Mouse (Mus musculus): Measurements from ENCODE around the gene Pik3r5. TPM values are rescaled to one million over a fixed set of nuclear protein-coding genes. Genes with fewer than 3 reads are reported as not detected.

Gene Pik3r5
- 0.24 and 0.27 TPM in 2 replicates for polyA plus RNA-seq (2016; fragmentation: Nextera tagmentation; extraction: Ambion mirVana)

DNA sequence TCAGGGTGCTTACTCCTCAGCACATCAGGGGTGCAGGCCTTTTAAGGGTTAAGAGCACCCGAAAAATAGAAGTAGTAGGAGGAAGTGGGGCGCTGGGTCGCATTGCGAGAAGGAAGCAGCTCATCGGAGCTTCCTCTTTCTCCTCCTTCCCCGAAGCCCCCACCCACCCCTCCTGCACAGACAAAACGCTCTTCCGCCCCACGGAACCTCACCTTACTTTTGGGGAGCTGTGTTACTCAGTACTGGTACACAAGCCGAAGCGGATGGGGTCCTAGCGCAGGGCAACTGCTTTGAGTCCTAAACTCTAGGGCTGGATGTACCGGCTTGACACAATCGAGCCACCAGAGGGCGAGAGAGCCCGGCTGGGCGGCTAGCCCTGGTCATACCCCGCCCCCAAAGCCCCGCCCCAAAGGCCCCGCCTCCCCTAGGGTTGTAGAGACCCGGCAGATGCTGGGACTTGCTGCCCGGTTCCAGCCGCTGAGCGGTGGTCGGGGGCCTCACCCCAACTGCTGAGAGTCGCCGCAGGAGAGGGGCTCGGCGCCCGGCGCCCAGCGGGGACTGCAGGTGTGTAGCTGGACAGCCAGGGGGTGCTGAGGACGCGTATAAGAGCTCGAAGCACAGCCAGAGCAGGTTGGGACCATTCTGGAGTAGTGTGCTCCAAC is at the start of gene Pik3r5:
Pik3r5 (plus strand) TSS at position 423 of the 662 bp plus-strand sequence.
- Histone ChIP-seq H3K9ac (no peak within 1 kb of the TSS), H3K4me3 (peak within 1 kb of the TSS; percentile 44), H3K36me3 (no peaks in the 10 kb centered on the region), H3K4me1 (peaks cover 7% of the 10 kb centered on the region; the same call in 1 of the 2 replicates), H3K9me3 (replicated peaks) (no peaks in the 10 kb centered on the region), H3K4me2 (peak within 1 kb of the TSS; percentile 66), H3K27me3 (replicated peaks) (peaks cover 54% of the 10 kb centered on the region), H3K27ac (no peak within 1 kb of the TSS)
- ATAC-seq: peak; percentile 81
- under 1% methylated on average over 33 of the region's 35 CpGs for WGBS (ENCODE audit: insufficient replicate concordance)

DNA sequence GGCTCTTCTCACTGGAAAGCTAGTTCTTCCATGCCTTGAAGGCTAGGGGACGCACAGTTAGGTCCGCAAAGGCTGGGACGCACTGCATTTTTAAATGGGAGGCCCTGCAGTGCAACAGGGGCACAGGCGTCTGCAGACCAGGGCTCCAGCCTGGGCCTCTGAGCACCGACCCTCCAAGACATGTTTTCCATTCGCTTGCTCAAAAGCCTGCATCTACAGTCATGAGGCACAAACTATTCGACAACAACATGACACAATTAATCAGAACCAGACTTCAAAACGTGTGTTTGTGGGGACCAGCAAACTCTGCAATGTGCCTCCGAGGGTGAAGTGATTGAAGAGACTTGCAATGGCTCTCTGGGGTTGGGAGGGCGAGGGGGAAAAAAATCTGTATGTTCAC is 48.4 kb upstream of the Pik3r5 start:
- WGBS (ENCODE audit: insufficient replicate concordance): 7% methylated on average over 10 of the region's 10 CpGs
- H3K27me3 ChIP-seq (replicated peaks): peaks cover 96% of the 10 kb centered on the region
- no peak overlapping the region for H3K4me3 ChIP-seq
- H3K9ac ChIP-seq: no peak overlapping the region
- H3K4me1 ChIP-seq: peaks cover 2% of the 10 kb centered on the region; the same call in 1 of the 2 replicates
- H3K9me3 ChIP-seq (replicated peaks): no peaks in the 10 kb centered on the region
- no peak overlapping the region for H3K4me2 ChIP-seq
- H3K27ac ChIP-seq: no peak overlapping the region
- no peaks in the 10 kb centered on the region for H3K36me3 ChIP-seq
- ATAC-seq: no peak

DNA sequence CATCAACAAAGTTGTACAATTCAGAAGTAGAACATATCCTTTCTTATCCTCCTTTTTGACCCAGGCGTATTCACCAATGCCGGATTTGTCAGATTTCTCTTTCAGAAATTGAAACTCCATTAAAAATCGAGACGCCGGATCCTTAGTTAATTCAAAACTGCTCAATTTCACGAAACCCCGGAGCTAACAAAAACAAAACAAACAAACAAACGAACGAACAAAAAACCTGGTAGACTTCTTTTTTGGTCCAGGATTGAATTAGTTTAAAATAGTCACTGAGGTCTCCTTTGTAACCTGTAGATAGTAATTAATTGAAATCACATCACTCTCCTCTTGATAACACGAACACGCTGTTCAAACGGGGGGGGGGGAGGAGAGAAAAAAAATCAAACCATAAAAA is 47.8 kb upstream of the Pik3r5 start:
- H3K27ac ChIP-seq: no peak overlapping the region
- WGBS (ENCODE audit: insufficient replicate concordance): 10% methylated on average over 12 of the region's 12 CpGs
- peaks cover 2% of the 10 kb centered on the region; the same call in 1 of the 2 replicates for H3K4me1 ChIP-seq
- no peak overlapping the region for H3K4me2 ChIP-seq
- H3K9me3 ChIP-seq (replicated peaks): no peaks in the 10 kb centered on the region
- H3K9ac ChIP-seq: no peak overlapping the region
- no peak overlapping the region for H3K4me3 ChIP-seq
- no peak for ATAC-seq
- H3K36me3 ChIP-seq: no peaks in the 10 kb centered on the region
- peaks cover 96% of the 10 kb centered on the region for H3K27me3 ChIP-seq (replicated peaks)

DNA sequence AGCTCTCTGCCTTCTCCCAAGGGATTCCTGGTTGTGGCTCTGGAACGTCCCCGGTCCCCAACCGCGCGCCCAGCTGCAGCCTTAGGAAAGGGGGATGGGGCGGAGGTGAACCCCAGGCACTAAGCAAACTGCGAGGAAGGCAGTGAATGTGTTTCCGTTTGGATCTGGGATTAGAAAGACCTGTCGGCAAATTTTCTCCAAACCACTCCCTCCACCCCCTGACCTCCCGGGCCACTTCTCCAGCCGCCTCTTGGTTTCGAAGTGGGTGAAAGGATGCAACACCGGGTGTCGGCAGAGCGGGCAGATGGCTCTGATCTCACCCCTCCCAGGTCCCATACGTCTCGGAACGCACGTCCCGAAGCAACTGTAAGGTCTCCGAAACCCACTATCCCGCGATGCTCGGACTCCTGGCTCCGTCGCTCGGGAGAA is 47.3 kb upstream of the Pik3r5 start:
- no peaks in the 10 kb centered on the region for H3K9me3 ChIP-seq (replicated peaks)
- 5% methylated on average over 27 of the region's 27 CpGs for WGBS (ENCODE audit: insufficient replicate concordance)
- H3K4me3 ChIP-seq: peak overlapping the region; percentile 59; the same call in 1 of the 2 replicates
- H3K4me2 ChIP-seq: peak overlapping the region; percentile 73
- H3K4me1 ChIP-seq: peaks cover 2% of the 10 kb centered on the region; the same call in 1 of the 2 replicates
- ATAC-seq: no peak
- H3K27me3 ChIP-seq (replicated peaks): peaks cover 96% of the 10 kb centered on the region
- H3K36me3 ChIP-seq: no peaks in the 10 kb centered on the region
- H3K9ac ChIP-seq: no peak overlapping the region
- H3K27ac ChIP-seq: no peak overlapping the region

DNA sequence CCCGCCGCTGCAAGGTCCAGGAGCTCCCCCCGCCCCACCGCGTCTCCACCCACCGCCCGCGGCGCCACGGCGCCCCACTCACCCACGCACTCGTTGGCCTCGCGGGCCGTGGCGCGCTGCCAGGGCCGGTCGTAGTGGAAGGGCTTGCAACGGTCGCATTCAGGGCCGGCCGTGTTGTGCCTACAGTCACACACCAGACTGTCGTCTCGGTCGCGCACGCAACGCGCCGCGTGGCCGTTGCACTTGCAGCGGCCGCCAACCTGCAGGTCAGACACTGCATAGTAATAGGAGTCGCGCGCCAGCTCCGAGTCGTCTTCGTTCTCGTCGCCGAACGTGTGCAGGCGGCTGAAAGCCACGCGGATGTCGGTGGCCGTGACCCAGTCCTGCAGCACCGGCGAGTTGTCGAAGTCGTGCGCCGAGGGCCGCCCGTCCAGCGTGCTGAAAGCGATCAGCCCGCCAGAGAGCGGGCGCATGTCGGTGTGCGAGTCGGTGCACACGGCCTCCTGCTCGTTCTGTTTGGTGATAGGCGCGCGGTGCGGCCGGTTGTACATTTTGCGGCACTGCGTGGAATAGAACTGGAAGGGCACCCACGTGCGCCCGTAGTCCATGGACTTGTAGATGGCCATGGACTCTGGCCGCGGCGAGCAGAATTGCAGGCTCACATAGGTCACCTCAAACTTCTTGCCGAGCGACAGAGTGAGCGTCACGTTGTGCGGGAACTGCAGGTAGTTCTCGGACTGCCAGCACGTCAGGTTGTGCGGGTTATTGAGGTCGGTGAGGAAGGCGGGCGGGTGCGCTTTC is 46.7 kb upstream of the Pik3r5 start:
- peaks cover 2% of the 10 kb centered on the region; the same call in 1 of the 2 replicates for H3K4me1 ChIP-seq
- H3K36me3 ChIP-seq: no peaks in the 10 kb centered on the region
- no peak overlapping the region for H3K27ac ChIP-seq
- no peak overlapping the region for H3K9ac ChIP-seq
- peak overlapping the region; percentile 73 for H3K4me2 ChIP-seq
- no peak for ATAC-seq
- H3K9me3 ChIP-seq (replicated peaks): no peaks in the 10 kb centered on the region
- H3K27me3 ChIP-seq (replicated peaks): peaks cover 96% of the 10 kb centered on the region
- 3% methylated on average over 94 of the region's 94 CpGs for WGBS (ENCODE audit: insufficient replicate concordance)
- H3K4me3 ChIP-seq: peak overlapping the region; percentile 59

DNA sequence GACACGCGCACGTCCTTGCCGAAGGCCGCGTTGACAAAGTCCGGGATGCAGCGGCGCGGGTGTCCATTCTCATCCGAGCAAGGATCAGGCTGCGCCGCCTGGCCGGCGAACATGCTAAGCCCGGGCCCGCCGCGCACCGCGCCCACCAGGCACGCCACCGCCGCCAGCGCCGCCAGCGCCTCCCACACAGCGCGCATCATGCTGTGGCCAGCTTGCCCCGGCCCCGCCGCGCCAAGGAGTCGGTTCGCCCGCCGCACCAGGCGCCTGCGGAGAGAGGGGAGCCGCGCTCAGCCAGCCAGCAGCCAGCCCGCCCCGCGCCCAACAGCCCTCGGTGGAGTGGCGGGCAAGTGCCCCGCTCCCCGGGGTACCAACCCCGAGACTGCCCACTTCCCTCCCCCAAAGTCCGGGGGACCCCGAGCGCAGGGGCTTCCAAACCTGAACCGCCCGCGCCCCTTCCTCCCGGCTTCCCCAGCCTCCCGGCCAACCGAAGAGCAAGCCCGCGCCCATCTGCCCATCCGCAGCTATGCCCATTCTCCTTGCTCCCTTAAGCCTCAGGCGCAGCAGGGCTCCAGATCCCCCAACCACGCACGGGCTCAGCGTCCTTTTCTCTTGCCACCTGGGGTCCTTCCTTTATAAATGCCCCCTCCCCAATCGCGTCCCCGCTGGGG is 45.9 kb upstream of the Pik3r5 start:
- under 1% methylated on average over 67 of the region's 68 CpGs for WGBS (ENCODE audit: insufficient replicate concordance)
- no peaks in the 10 kb centered on the region for H3K9me3 ChIP-seq (replicated peaks)
- H3K27ac ChIP-seq: no peak overlapping the region
- peak overlapping the region; percentile 59 for H3K4me3 ChIP-seq
- peaks cover 2% of the 10 kb centered on the region; the same call in 1 of the 2 replicates for H3K4me1 ChIP-seq
- 0 out of 2 replicates have a peak overlapping the region, but pooled peaks have one; percentile 12 for H3K9ac ChIP-seq
- H3K36me3 ChIP-seq: no peaks in the 10 kb centered on the region
- peaks cover 98% of the 10 kb centered on the region for H3K27me3 ChIP-seq (replicated peaks)
- ATAC-seq: no peak
- H3K4me2 ChIP-seq: peak overlapping the region; percentile 73

DNA sequence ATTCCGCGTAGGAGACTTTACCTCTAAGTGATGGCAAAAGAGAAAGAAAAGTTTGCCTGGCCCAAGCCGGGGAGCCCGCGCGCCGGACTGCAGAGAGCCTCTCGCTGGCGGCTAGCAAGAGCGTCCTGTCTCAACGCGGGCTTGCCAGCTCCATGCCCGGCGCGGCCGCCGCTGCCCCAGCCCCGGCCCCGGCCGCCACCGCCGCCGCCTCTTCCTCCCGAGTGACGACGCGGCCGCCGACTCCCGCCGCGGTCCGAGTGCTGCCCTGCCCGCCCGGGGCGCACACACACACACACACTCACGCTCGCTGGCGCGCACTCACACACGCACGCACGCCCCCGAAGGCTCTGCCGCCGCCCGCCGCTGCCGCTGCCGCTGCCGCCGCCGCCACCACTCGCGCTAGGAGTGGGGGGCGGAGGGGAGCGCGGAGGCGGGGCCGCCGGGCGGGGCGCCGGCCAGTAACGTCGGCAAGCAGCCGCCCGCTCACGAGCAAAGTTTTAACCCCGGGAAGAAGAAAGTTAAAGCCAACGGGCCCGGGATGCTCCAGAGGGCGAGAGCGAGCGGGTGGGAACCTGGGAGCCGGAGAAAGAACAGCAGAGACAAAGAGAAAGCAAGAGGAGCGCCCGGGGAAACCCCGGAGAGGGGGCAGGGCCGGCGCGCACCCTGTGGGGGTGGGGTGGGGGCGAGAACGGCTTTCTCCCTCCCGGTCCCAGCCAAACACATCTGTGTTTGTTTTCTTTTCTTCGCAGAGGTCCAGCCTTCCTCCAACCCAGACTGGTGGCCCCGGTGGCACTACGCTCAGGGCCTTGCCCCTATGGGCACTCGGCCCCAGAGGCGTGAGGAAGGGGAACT is 45.1 kb upstream of the Pik3r5 start:
- Histone ChIP-seq H3K4me1 (peaks cover 2% of the 10 kb centered on the region; the same call in 1 of the 2 replicates), H3K4me2 (peak overlapping the region; percentile 73), H3K9ac (peak overlapping the region; percentile 14; the same call in 1 of the 2 replicates), H3K27ac (no peak overlapping the region), H3K4me3 (peak overlapping the region; percentile 59), H3K36me3 (no peaks in the 10 kb centered on the region), H3K27me3 (replicated peaks) (peaks cover 98% of the 10 kb centered on the region), H3K9me3 (replicated peaks) (no peaks in the 10 kb centered on the region)
- WGBS (ENCODE audit: insufficient replicate concordance): 2% methylated on average over 79 of the region's 90 CpGs
- ATAC-seq: no peak

DNA sequence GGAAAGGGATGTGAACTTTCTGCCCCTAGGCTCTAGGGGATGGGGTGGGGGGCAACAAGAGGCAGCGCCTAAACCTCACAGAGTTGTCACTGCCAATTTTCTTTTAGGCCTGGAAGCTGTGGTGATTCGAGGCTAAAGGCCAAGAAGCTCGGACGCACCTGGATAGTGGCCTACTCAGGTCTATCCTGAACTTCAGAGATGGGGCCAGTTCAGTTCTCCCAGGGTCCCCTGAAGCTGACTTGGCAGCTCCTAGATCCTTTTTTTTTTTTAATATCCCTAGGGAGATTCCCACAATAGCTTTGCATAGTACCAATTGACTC is 44.5 kb upstream of the Pik3r5 start:
- peak overlapping the region; percentile 73 for H3K4me2 ChIP-seq
- peaks cover 98% of the 10 kb centered on the region for H3K27me3 ChIP-seq (replicated peaks)
- no peak for ATAC-seq
- 35% methylated on average over 4 of the region's 4 CpGs for WGBS (ENCODE audit: insufficient replicate concordance)
- H3K4me1 ChIP-seq: peaks cover 2% of the 10 kb centered on the region; the same call in 1 of the 2 replicates
- H3K36me3 ChIP-seq: no peaks in the 10 kb centered on the region
- H3K27ac ChIP-seq: no peak overlapping the region
- H3K4me3 ChIP-seq: peak overlapping the region; percentile 59
- H3K9ac ChIP-seq: no peak overlapping the region
- H3K9me3 ChIP-seq (replicated peaks): no peaks in the 10 kb centered on the region

DNA sequence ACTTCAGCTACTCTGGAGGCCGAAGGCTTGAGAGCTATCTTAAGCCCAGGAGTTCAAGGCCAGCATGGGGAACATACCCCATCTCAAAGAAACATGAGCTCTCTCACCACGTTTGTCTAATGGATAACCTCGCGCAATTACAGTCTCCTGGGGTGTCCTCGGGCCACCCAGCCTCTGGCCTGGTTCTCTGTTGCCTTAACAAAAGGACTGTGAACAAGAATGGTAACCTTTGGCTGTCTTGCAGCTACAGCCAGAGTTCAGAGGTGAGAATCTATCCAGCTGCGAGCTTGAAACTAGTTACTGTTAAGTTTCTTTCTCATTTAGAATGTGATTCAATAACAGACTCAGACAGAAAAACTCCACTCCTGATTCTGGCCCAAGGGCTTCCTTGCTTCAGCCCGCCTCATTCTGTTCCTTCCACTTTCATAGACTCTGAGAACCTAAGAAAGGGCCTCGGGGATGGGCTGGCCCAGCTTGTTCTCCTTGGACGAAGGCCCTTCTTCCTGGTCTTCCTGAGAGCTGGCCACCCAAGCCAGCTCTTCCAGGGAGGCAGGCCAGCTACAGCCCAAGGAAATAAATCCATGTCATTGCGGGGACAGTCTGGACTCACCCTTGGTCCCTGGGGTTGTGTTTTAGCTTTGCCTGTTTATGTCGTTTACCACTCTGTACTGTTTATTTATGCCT is 43.8 kb upstream of the Pik3r5 start:
- Histone ChIP-seq H3K4me1 (peaks cover 2% of the 10 kb centered on the region; the same call in 1 of the 2 replicates), H3K9me3 (replicated peaks) (no peaks in the 10 kb centered on the region), H3K4me2 (no peak overlapping the region), H3K27me3 (replicated peaks) (peaks cover 100% of the 10 kb centered on the region), H3K27ac (no peak overlapping the region), H3K4me3 (no peak overlapping the region), H3K9ac (no peak overlapping the region), H3K36me3 (no peaks in the 10 kb centered on the region)
- no peak for ATAC-seq
- 26% methylated on average over 11 of the region's 11 CpGs for WGBS (ENCODE audit: insufficient replicate concordance)

DNA sequence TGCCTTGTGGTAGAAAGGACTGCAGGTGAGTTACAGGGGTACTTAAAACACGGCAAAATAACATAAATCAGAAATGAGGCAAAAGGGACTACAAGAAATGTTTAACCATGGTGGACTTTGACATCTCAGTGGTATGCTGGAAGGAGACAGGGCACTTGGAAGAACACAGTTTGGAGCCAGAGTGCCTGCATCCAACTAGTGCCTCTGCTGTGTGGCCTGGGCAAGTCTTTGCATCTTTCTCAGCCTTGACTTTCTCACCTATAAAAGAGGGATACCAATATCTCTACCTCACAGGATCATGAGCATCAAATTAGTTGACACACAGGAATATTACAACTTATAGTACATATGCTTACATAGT is 43.3 kb upstream of the Pik3r5 start:
- no peak overlapping the region for H3K4me2 ChIP-seq
- H3K4me3 ChIP-seq: no peak overlapping the region
- no peaks in the 10 kb centered on the region for H3K36me3 ChIP-seq
- WGBS (ENCODE audit: insufficient replicate concordance): 19% methylated on average over 1 of the region's 1 CpGs
- no peak for ATAC-seq
- H3K27me3 ChIP-seq (replicated peaks): peaks cover 98% of the 10 kb centered on the region
- H3K9me3 ChIP-seq (replicated peaks): no peaks in the 10 kb centered on the region
- H3K4me1 ChIP-seq: peaks cover 2% of the 10 kb centered on the region; the same call in 1 of the 2 replicates
- no peak overlapping the region for H3K9ac ChIP-seq
- no peak overlapping the region for H3K27ac ChIP-seq

DNA sequence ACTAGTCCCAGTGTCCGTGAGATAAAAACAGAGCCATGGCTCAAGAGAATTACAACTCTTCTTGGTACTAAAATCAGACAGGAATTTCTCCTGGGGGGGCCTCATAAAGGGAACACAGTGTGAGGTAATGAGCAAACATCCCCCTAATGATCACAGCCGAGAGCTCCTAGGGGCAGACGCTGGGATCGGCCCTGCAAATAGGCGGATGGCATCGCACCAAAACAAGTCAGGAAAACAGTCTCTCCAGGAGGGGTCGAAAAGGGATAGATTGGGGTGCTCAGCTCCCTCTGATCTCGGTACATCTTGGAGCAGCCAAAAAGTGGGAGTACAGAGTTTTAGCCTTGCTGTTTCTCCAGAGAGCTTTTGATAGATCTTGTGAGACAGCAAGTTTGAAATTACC is 42.3 kb upstream of the Pik3r5 start:
- H3K9ac ChIP-seq: no peak overlapping the region
- H3K27me3 ChIP-seq (replicated peaks): peaks cover 98% of the 10 kb centered on the region
- H3K4me1 ChIP-seq: peaks cover 2% of the 10 kb centered on the region; the same call in 1 of the 2 replicates
- H3K27ac ChIP-seq: no peak overlapping the region
- H3K4me2 ChIP-seq: no peak overlapping the region
- no peak overlapping the region for H3K4me3 ChIP-seq
- ATAC-seq: no peak
- H3K9me3 ChIP-seq (replicated peaks): no peaks in the 10 kb centered on the region
- 5% methylated on average over 8 of the region's 8 CpGs for WGBS (ENCODE audit: insufficient replicate concordance)
- no peaks in the 10 kb centered on the region for H3K36me3 ChIP-seq

Data from liver, embryonic 12.5 days (tissue).